Mouse (Mus musculus): ENCODE data around the gene Pcdh9. TPM values are rescaled to one million over a fixed set of nuclear protein-coding genes. Genes with fewer than 3 reads are reported as not detected.

Pcdh9 gene
- polyA plus RNA-seq, 1 experiment from 2014 or later, result 33.7 TPM

DNA sequence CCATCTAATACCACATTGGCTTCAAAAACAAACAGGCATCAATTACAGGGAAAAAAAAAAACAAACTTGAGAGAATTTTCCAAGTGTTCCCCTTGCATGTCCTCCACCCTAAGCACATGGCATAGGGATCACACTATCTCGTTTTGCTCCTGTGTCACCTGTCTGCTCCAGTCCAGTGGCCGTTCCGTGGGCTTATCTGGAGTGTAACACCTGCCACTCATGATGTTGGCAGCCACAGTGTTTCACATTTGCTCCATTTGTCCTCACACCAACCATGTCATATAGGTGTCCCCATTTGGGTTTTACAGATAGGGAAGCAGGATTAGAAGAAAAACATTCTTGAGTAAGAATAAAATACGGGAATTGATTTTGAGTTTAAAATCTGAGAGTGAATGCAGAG is 514.3 kb downstream of the Pcdh9 start:
- Histone ChIP-seq H3K4me3 (ENCODE audit: low read depth, low read length) (no peak overlapping the region), H3K4me1 (ENCODE audit: control insufficient read depth, insufficient read depth, low read length) (no peaks in the 10 kb centered on the region; the same call in 1 of the 2 replicates), H3K9me3 (ENCODE audit: control insufficient read depth, low read length) (no peaks in the 10 kb centered on the region), H3K36me3 (ENCODE audit: control insufficient read depth, insufficient read depth, low read length) (no peaks in the 10 kb centered on the region), H3K4me2 (ENCODE audit: low read depth, low read length) (no peak overlapping the region), H3K27ac (replicated peaks; ENCODE audit: low read depth, low read length) (no peak overlapping the region), H3K9ac (ENCODE audit: low read depth, low read length) (no peak overlapping the region), H3K27me3 (replicated peaks; ENCODE audit: control insufficient read depth, insufficient read depth, low read length) (no peaks in the 10 kb centered on the region)
- no peak for ATAC-seq (ENCODE audit: low read depth)
- WGBS, result 64% methylated on average over 4 of the region's 4 CpGs
- no peak for DNase-seq (ENCODE audit: low spot score)

DNA sequence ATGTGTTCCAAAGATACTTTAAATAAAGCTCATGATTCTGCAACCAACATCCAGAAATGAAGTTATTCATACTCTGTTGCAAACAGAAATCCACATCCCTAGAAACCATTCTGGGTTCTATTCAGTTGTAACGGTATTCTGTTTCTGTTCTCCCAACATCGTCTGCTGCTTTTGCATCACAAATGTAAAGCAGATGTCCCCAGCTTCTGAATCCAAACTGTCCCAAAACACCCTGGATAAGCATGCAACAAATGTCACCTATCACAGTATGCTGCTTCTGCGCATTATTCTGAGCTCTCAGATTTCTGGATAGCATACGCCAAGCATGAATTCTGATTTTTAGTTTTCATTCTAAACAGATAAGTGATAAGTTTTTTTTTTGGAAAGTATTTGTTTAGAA is 516.3 kb downstream of the Pcdh9 start:
- H3K4me1 ChIP-seq (ENCODE audit: control insufficient read depth, insufficient read depth, low read length), result no peaks in the 10 kb centered on the region
- peak; percentile 55 for DNase-seq (ENCODE audit: low spot score)
- no peak overlapping the region for H3K4me3 ChIP-seq (ENCODE audit: low read depth, low read length)
- H3K9me3 ChIP-seq (ENCODE audit: control insufficient read depth, low read length), result no peaks in the 10 kb centered on the region
- WGBS, result 40% methylated on average over 4 of the region's 4 CpGs
- no peak overlapping the region for H3K9ac ChIP-seq (ENCODE audit: low read depth, low read length)
- no peaks in the 10 kb centered on the region for H3K27me3 ChIP-seq (replicated peaks; ENCODE audit: control insufficient read depth, insufficient read depth, low read length)
- H3K27ac ChIP-seq (replicated peaks; ENCODE audit: low read depth, low read length), result no peak overlapping the region
- no peak overlapping the region for H3K4me2 ChIP-seq (ENCODE audit: low read depth, low read length)
- ATAC-seq (ENCODE audit: low read depth), result no peak
- no peaks in the 10 kb centered on the region for H3K36me3 ChIP-seq (ENCODE audit: control insufficient read depth, insufficient read depth, low read length)

DNA sequence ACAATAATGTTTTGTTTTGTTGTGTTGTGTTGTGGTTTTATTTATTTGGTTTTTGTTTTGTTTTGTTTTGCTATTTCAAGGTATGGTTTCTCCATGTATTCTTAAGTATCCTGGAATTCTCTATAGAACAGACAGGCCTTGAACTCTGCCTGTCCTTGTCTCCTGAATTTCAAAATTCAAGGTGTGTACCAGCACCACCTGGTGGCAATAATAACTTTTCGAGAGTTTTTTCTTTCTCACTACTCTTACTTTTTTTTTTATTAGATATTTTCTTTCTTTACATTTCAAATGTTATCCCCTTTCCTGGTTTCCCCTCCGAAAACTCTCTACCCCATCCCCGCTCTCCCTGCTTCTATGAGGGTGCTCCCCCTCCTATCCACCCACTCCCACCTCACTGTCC is 536.3 kb downstream of the Pcdh9 start:
- Histone ChIP-seq H3K27me3 (replicated peaks; ENCODE audit: control insufficient read depth, insufficient read depth, low read length) (no peaks in the 10 kb centered on the region), H3K4me2 (ENCODE audit: low read depth, low read length) (no peak overlapping the region), H3K36me3 (ENCODE audit: control insufficient read depth, insufficient read depth, low read length) (no peaks in the 10 kb centered on the region), H3K27ac (replicated peaks; ENCODE audit: low read depth, low read length) (no peak overlapping the region), H3K4me1 (ENCODE audit: control insufficient read depth, insufficient read depth, low read length) (no peaks in the 10 kb centered on the region), H3K9ac (ENCODE audit: low read depth, low read length) (no peak overlapping the region), H3K9me3 (ENCODE audit: control insufficient read depth, low read length) (no peaks in the 10 kb centered on the region), H3K4me3 (ENCODE audit: low read depth, low read length) (no peak overlapping the region)
- ATAC-seq (ENCODE audit: low read depth) (no peak), DNase-seq (ENCODE audit: low spot score) (no peak)
- 86% methylated on average over 3 of the region's 3 CpGs for WGBS

DNA sequence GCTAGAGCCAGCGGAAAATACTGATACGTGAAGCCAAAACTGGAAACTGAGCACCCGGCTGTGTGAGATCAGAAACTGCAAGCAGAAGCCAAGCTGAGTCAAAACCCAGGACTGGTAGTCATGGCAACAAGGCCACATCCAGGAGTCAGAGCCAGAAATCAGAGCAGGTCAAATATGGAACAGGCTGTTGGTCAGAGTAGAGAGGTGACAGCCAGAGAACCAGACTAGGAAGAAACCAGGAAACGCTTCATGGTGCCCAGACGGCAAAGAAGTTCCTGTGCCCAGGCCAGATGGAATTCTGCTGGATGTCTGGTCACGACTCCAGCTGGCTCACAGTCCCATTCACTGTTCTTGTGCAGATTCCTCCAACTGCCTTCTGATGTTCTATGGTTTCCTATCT is 539.6 kb downstream of the Pcdh9 start:
- Histone ChIP-seq H3K36me3 (ENCODE audit: control insufficient read depth, insufficient read depth, low read length) (no peaks in the 10 kb centered on the region), H3K4me3 (ENCODE audit: low read depth, low read length) (no peak overlapping the region), H3K4me2 (ENCODE audit: low read depth, low read length) (no peak overlapping the region), H3K27me3 (replicated peaks; ENCODE audit: control insufficient read depth, insufficient read depth, low read length) (no peaks in the 10 kb centered on the region), H3K9ac (ENCODE audit: low read depth, low read length) (no peak overlapping the region), H3K9me3 (ENCODE audit: control insufficient read depth, low read length) (no peaks in the 10 kb centered on the region), H3K27ac (replicated peaks; ENCODE audit: low read depth, low read length) (no peak overlapping the region), H3K4me1 (ENCODE audit: control insufficient read depth, insufficient read depth, low read length) (no peaks in the 10 kb centered on the region)
- DNase-seq (ENCODE audit: low spot score) (peak; percentile 50), ATAC-seq (ENCODE audit: low read depth) (no peak)
- 44% methylated on average over 6 of the region's 6 CpGs for WGBS

DNA sequence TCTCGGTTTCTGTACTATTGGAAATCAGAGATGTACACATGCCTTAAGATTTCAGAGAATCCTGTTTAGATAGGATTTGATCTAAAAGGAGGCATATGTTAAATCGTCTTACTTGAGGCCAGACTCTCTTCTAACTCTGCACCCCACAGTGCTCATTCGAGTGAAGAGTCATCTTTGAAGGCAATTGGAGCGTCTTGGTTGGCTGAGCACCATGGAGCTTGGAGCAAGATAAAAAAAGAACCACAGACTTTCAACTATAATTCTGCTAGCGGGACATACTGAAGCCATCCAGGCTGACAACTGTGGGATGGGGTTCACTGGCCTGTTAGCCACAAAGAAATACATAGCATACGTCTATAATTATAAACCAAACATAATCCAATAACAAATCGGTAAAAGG is 541.3 kb downstream of the Pcdh9 start:
- Histone ChIP-seq H3K4me1 (ENCODE audit: control insufficient read depth, insufficient read depth, low read length) (no peaks in the 10 kb centered on the region), H3K36me3 (ENCODE audit: control insufficient read depth, insufficient read depth, low read length) (no peaks in the 10 kb centered on the region), H3K27ac (replicated peaks; ENCODE audit: low read depth, low read length) (no peak overlapping the region), H3K4me2 (ENCODE audit: low read depth, low read length) (no peak overlapping the region), H3K4me3 (ENCODE audit: low read depth, low read length) (no peak overlapping the region), H3K9ac (ENCODE audit: low read depth, low read length) (no peak overlapping the region), H3K9me3 (ENCODE audit: control insufficient read depth, low read length) (no peaks in the 10 kb centered on the region), H3K27me3 (replicated peaks; ENCODE audit: control insufficient read depth, insufficient read depth, low read length) (no peaks in the 10 kb centered on the region)
- ATAC-seq (ENCODE audit: low read depth) (0 out of 2 replicates have a peak, but pooled peaks have one; percentile 2), DNase-seq (ENCODE audit: low spot score) (peak; percentile 39)
- WGBS, result 45% methylated on average over 7 of the region's 7 CpGs

DNA sequence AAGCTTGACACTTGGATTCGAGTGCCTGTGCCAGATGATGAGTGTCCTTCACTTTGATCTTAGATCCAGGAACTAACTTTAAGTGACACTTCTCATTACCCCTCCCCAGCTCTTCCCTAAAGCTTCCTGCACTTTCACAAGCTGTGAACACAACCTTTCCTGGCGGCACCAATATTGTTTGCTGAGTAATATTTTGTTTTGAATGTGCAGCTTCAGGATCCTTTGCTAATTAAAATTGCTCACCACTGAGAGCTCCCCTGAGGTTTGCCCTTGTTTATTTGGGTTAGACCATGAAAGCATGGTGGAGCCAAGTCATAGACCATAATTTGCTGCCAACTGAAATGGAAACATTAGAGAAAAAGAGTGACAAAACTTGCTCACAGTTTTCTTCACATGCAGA is 543.4 kb downstream of the Pcdh9 start:
- no peak overlapping the region for H3K4me3 ChIP-seq (ENCODE audit: low read depth, low read length)
- WGBS, result 19% methylated on average over 2 of the region's 2 CpGs
- no peaks in the 10 kb centered on the region for H3K4me1 ChIP-seq (ENCODE audit: control insufficient read depth, insufficient read depth, low read length)
- peak; percentile 21 for DNase-seq (ENCODE audit: low spot score)
- no peak overlapping the region for H3K27ac ChIP-seq (replicated peaks; ENCODE audit: low read depth, low read length)
- H3K9ac ChIP-seq (ENCODE audit: low read depth, low read length), result no peak overlapping the region
- no peak overlapping the region for H3K4me2 ChIP-seq (ENCODE audit: low read depth, low read length)
- no peak for ATAC-seq (ENCODE audit: low read depth)
- no peaks in the 10 kb centered on the region for H3K9me3 ChIP-seq (ENCODE audit: control insufficient read depth, low read length)
- no peaks in the 10 kb centered on the region for H3K36me3 ChIP-seq (ENCODE audit: control insufficient read depth, insufficient read depth, low read length)
- H3K27me3 ChIP-seq (replicated peaks; ENCODE audit: control insufficient read depth, insufficient read depth, low read length), result no peaks in the 10 kb centered on the region

DNA sequence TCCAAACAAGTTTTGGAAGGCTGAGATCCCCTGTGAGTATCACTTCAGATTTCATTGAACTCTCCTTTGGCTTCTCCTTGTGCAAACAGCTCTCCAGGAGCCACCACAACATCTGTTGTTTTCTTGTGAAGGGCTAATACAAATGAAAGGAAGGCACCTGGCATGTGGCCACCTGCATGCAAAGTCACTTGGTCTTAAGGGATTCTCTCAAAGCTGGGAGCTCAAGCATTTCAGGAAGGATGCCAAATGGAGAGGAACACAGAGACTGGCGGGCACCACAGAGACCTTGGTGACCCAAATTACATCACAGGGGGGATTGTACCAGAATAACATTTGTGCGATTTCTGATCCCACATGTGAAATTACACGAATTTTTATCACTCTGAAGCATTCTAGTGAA is 547.7 kb downstream of the Pcdh9 start:
- H3K4me3 ChIP-seq (ENCODE audit: low read depth, low read length), result no peak overlapping the region
- no peaks in the 10 kb centered on the region for H3K27me3 ChIP-seq (replicated peaks; ENCODE audit: control insufficient read depth, insufficient read depth, low read length)
- no peak overlapping the region for H3K4me2 ChIP-seq (ENCODE audit: low read depth, low read length)
- no peak overlapping the region for H3K27ac ChIP-seq (replicated peaks; ENCODE audit: low read depth, low read length)
- H3K9me3 ChIP-seq (ENCODE audit: control insufficient read depth, low read length), result no peaks in the 10 kb centered on the region
- no peak overlapping the region for H3K9ac ChIP-seq (ENCODE audit: low read depth, low read length)
- ATAC-seq (ENCODE audit: low read depth), result no peak
- H3K36me3 ChIP-seq (ENCODE audit: control insufficient read depth, insufficient read depth, low read length), result no peaks in the 10 kb centered on the region
- H3K4me1 ChIP-seq (ENCODE audit: control insufficient read depth, insufficient read depth, low read length), result no peaks in the 10 kb centered on the region
- 63% methylated on average over 3 of the region's 3 CpGs for WGBS
- peak; percentile 23 for DNase-seq (ENCODE audit: low spot score)

DNA sequence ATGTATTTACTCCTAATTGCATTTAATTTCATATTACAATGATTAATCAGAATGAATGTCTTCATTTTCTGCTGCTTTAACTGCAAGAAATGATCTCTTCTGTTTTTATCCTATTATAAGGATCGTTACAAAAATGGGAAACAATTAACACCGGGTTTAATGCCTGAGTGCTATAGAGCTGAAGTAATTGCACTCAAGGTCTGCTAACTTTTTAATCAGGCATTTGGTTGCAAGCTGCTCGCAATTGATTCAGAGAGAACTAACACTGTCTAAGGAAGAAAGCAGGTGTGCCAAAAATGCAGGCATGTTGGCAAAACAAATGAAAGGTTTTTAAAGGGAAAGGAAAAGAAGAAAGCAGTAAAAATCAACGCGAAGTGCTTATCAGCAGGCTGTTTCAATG is 549.1 kb downstream of the Pcdh9 start:
- no peak overlapping the region for H3K9ac ChIP-seq (ENCODE audit: low read depth, low read length)
- ATAC-seq (ENCODE audit: low read depth) (no peak), DNase-seq (ENCODE audit: low spot score) (no peak)
- H3K4me1 ChIP-seq (ENCODE audit: control insufficient read depth, insufficient read depth, low read length), result no peaks in the 10 kb centered on the region
- no peaks in the 10 kb centered on the region for H3K27me3 ChIP-seq (replicated peaks; ENCODE audit: control insufficient read depth, insufficient read depth, low read length)
- H3K27ac ChIP-seq (replicated peaks; ENCODE audit: low read depth, low read length), result no peak overlapping the region
- WGBS, result 55% methylated on average over 5 of the region's 5 CpGs
- H3K4me3 ChIP-seq (ENCODE audit: low read depth, low read length), result no peak overlapping the region
- no peak overlapping the region for H3K4me2 ChIP-seq (ENCODE audit: low read depth, low read length)
- no peaks in the 10 kb centered on the region for H3K9me3 ChIP-seq (ENCODE audit: control insufficient read depth, low read length)
- no peaks in the 10 kb centered on the region for H3K36me3 ChIP-seq (ENCODE audit: control insufficient read depth, insufficient read depth, low read length)

DNA sequence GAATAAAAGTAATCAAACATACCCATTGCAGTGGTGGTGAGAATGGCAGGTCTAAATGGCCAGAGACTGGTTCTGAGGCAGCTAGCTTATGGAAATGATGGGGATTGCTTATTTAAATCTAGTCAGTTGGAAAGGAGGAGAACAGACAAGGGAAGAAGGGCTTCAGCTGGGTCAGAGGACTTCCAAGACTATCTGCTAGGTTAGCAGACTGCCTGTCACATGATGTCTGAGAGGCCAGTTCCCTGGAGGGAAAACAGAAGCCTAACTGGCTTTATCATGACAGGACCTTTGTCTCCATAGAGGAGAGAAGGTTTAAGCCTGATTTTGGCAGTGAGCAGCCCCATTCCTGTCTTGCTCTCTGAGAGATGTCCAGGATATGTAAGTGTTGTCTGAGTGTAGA is 561.2 kb downstream of the Pcdh9 start:
- Histone ChIP-seq H3K4me3 (ENCODE audit: low read depth, low read length) (no peak overlapping the region), H3K27me3 (replicated peaks; ENCODE audit: control insufficient read depth, insufficient read depth, low read length) (no peaks in the 10 kb centered on the region), H3K9me3 (ENCODE audit: control insufficient read depth, low read length) (no peaks in the 10 kb centered on the region), H3K27ac (replicated peaks; ENCODE audit: low read depth, low read length) (no peak overlapping the region), H3K9ac (ENCODE audit: low read depth, low read length) (no peak overlapping the region), H3K4me1 (ENCODE audit: control insufficient read depth, insufficient read depth, low read length) (no peaks in the 10 kb centered on the region), H3K4me2 (ENCODE audit: low read depth, low read length) (no peak overlapping the region), H3K36me3 (ENCODE audit: control insufficient read depth, insufficient read depth, low read length) (no peaks in the 10 kb centered on the region)
- DNase-seq (ENCODE audit: low spot score) (no peak), ATAC-seq (ENCODE audit: low read depth) (no peak)

Data from embryonic facial prominence, embryonic 14.5 days (tissue).